Comparison of ENCODE assay signal across 10 mouse cellular contexts in the genomic region with DNA sequence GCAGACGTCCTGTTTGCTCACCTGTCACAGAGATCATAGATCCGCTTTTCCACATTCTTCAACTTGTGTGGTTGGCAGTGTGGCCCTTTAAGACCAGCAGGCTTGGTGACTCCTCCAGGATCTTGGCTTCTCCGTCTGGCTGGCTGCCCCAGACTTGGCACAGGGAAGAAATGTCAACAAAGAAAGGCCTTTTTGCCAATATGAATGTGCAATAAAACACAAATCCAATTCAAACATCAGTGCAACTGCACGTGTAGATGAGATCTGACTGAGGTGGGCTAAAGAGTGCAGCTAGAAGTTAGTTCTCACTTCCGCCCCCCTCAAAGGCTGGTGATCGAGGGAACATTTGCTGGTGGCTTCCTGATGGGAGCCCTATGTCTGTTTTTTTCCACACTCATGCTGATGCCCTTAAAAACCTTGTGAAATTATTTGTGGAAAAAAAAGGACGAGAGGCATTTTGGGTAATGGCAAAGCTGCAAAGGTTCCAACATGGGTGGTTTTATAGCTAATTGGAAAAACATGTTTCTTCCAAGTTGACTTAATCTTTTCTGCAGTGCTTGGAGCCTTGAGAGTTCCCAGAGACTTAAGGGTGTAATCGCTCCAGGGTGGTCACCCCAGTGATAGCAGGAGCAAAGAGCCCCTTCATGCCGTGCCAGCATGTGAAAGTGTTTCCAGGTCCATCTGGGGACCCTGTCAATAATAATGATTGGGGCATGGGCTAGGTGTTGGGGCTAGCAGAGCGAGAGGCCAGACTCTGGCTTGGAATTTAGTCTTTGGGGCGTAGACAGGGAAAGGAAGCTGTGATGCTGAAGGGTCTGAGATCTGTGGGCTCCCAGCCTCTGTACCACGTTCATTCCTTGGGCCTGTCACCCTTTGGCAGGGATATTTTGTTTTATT. TPM values are rescaled to one million over a fixed set of nuclear protein-coding genes. Genes with fewer than 3 reads are reported as not detected.
DNase-seq lines count a peak whose midpoint lies in the region; ATAC-seq lines count a peak whose summit lies in the region.
"Had no signal": no experiment of that assay in that cellular context is flagged by ENCODE, and none has a peak within 500 bp of the region (broad histone marks: within the 10 kb centered on the region; RNA-seq: fewer than 3 reads in every experiment).

No protein-coding gene starts in this region.

- 0 out of 2 replicates have a peak overlapping the region, but pooled peaks have one; percentile 1 for H3K27ac ChIP-seq in hindbrain, embryonic 12.5 days
- H3K27ac ChIP-seq in hindbrain, embryonic 11.5 days (ENCODE audit: low read depth, low read length): no peak overlapping the region

- ATAC-seq in hindbrain, embryonic 12.5 days (ENCODE audit: low FRiP score): no peak
- ATAC-seq in hindbrain, embryonic 11.5 days (ENCODE audit: low FRiP score): no peak
- ATAC-seq in granulocyte monocyte progenitor cell, adult 5-6 weeks (replicated peaks; ENCODE audit: poor library complexity, severe bottlenecking): no peak

- no peaks in the 10 kb centered on the region for H3K36me3 ChIP-seq in hindbrain, embryonic 12.5 days
- H3K36me3 ChIP-seq in hindbrain, embryonic 11.5 days (ENCODE audit: control insufficient read depth, insufficient read depth, low read length): no peaks in the 10 kb centered on the region

- DNase-seq in hindbrain, embryonic 11.5 days (ENCODE audit: low spot score): no peak
- DNase-seq in brain, adult 2 months (ENCODE audit: low read depth, low spot score): peak; percentile 89
- peak; percentile 61 for DNase-seq in gastrocnemius, adult 18-20 months (ENCODE audit: low spot score)
- DNase-seq in kidney, postnatal 36 days: peak; percentile 79 to 85
- DNase-seq in lung, postnatal 36 days: peak; percentile 90
- DNase-seq in thymus, adult 18-20 months: no peak

- H3K9me3 ChIP-seq in hindbrain, embryonic 12.5 days (replicated peaks): no peaks in the 10 kb centered on the region
- no peaks in the 10 kb centered on the region for H3K9me3 ChIP-seq in hindbrain, embryonic 11.5 days (ENCODE audit: control insufficient read depth, low read length)
- H3K9me3 ChIP-seq: G1E had no signal

- no peaks in the 10 kb centered on the region for H3K27me3 ChIP-seq in hindbrain, embryonic 12.5 days
- H3K27me3 ChIP-seq in hindbrain, embryonic 11.5 days (ENCODE audit: control insufficient read depth, insufficient read depth, low read length): no peaks in the 10 kb centered on the region

- 68% methylated on average over 12 of the region's 12 CpGs for WGBS in hindbrain, embryonic 12.5 days
- WGBS in hindbrain, embryonic 11.5 days: 70% methylated on average over 12 of the region's 12 CpGs

- no peak overlapping the region for H3K4me3 ChIP-seq in hindbrain, embryonic 12.5 days
- H3K4me3 ChIP-seq in hindbrain, embryonic 11.5 days (ENCODE audit: low read depth, low read length): no peak overlapping the region

- no peak overlapping the region for H3K9ac ChIP-seq in hindbrain, embryonic 12.5 days
- no peak overlapping the region for H3K9ac ChIP-seq in hindbrain, embryonic 11.5 days (ENCODE audit: low read depth, low read length)

- no peak overlapping the region for H3K4me2 ChIP-seq in hindbrain, embryonic 12.5 days (replicated peaks)
- no peak overlapping the region for H3K4me2 ChIP-seq in hindbrain, embryonic 11.5 days (replicated peaks; ENCODE audit: low read depth, low read length)

- peaks cover 13% of the 10 kb centered on the region for H3K4me1 ChIP-seq in hindbrain, embryonic 12.5 days
- no peaks in the 10 kb centered on the region for H3K4me1 ChIP-seq in hindbrain, embryonic 11.5 days (replicated peaks; ENCODE audit: control insufficient read depth, insufficient read depth, low read length)

RNA-seq across cellular contexts. Expression of gene Rmi2, which starts 15.4 kb away (rescaled TPM):
- polyA plus RNA-seq in hindbrain, embryonic 12.5 days (2016; fragmentation: Nextera tagmentation; extraction: Ambion mirVana): 2.1 and 2.2 TPM in 2 replicates
- polyA plus RNA-seq in hindbrain, embryonic 11.5 days (2014; fragmentation: Nextera tagmentation; extraction: Ambion mirVana): 1.8 and 2.6 TPM in 2 replicates
- 1 to 10 TPM in 1 of 2 experiments, under 1 TPM in 1; 0.95 to 1.5 TPM for total RNA-seq in gastrocnemius, adult 18-20 months (2021)
- total RNA-seq in granulocyte monocyte progenitor cell, adult 5-6 weeks (2014; fragmentation: Nextera tagmentation): 10.5 and 13.9 TPM in 2 replicates
- total RNA-seq in granulocyte monocyte progenitor cell, adult 5-6 weeks (2017): 5.4 and 5.5 TPM in 2 replicates

RNA-seq across cellular contexts. Expression of gene Gm11172, which starts 37.5 kb away (rescaled TPM):
- polyA plus RNA-seq in hindbrain, embryonic 12.5 days (2016; fragmentation: Nextera tagmentation; extraction: Ambion mirVana): not detected in 2 replicates
- not detected in 2 replicates for polyA plus RNA-seq in hindbrain, embryonic 11.5 days (2014; fragmentation: Nextera tagmentation; extraction: Ambion mirVana)
- total RNA-seq in gastrocnemius, adult 18-20 months (2021): not detected
- not detected in 2 replicates for total RNA-seq in granulocyte monocyte progenitor cell, adult 5-6 weeks (2014; fragmentation: Nextera tagmentation)
- total RNA-seq in granulocyte monocyte progenitor cell, adult 5-6 weeks (2017): not detected in 2 replicates
- total RNA-seq: G1E; gastrocnemius, adult 8-10 months had no signal
- polyA plus RNA-seq: G1E had no signal

RNA-seq across cellular contexts. Expression of gene Prm1, which starts 44.6 kb away (rescaled TPM):
- 0.57 TPM in 1 of 2 replicates, not detected in the other for polyA plus RNA-seq in hindbrain, embryonic 12.5 days (2016; fragmentation: Nextera tagmentation; extraction: Ambion mirVana)
- not detected in 2 replicates for polyA plus RNA-seq in hindbrain, embryonic 11.5 days (2014; fragmentation: Nextera tagmentation; extraction: Ambion mirVana)
- total RNA-seq in gastrocnemius, adult 18-20 months (2021): not detected
- not detected in 2 replicates for total RNA-seq in granulocyte monocyte progenitor cell, adult 5-6 weeks (2014; fragmentation: Nextera tagmentation)
- total RNA-seq in granulocyte monocyte progenitor cell, adult 5-6 weeks (2017): not detected in 2 replicates
- total RNA-seq: G1E; gastrocnemius, adult 8-10 months had no signal
- polyA plus RNA-seq: G1E had no signal

RNA-seq across cellular contexts. Expression of gene Prm2, which starts 54.3 kb away (rescaled TPM):
- not detected in 2 replicates for polyA plus RNA-seq in hindbrain, embryonic 12.5 days (2016; fragmentation: Nextera tagmentation; extraction: Ambion mirVana)
- polyA plus RNA-seq in hindbrain, embryonic 11.5 days (2014; fragmentation: Nextera tagmentation; extraction: Ambion mirVana): not detected in 2 replicates
- not detected for total RNA-seq in gastrocnemius, adult 18-20 months (2021)
- not detected in 2 replicates for total RNA-seq in granulocyte monocyte progenitor cell, adult 5-6 weeks (2014; fragmentation: Nextera tagmentation)
- total RNA-seq in granulocyte monocyte progenitor cell, adult 5-6 weeks (2017): not detected in 2 replicates
- total RNA-seq: gastrocnemius, adult 8-10 months had no signal
- polyA plus RNA-seq: G1E had no signal

RNA-seq across cellular contexts. Expression of gene Prm3, which starts 59.5 kb away (rescaled TPM):
- not detected in 2 replicates for polyA plus RNA-seq in hindbrain, embryonic 12.5 days (2016; fragmentation: Nextera tagmentation; extraction: Ambion mirVana)
- not detected in 2 replicates for polyA plus RNA-seq in hindbrain, embryonic 11.5 days (2014; fragmentation: Nextera tagmentation; extraction: Ambion mirVana)
- not detected for total RNA-seq in gastrocnemius, adult 18-20 months (2021)
- not detected in 2 replicates for total RNA-seq in granulocyte monocyte progenitor cell, adult 5-6 weeks (2014; fragmentation: Nextera tagmentation)
- total RNA-seq in granulocyte monocyte progenitor cell, adult 5-6 weeks (2017): not detected in 2 replicates
- total RNA-seq: G1E; gastrocnemius, adult 8-10 months had no signal
- polyA plus RNA-seq: G1E had no signal

Comparison
In these comparisons a context has a peak if more than half of its experiments do, and no peak if none do; other contexts are left out.
1. DNase-seq: peak in brain, adult 2 months (single experiment), gastrocnemius, adult 18-20 months (single experiment), kidney, postnatal 36 days (2 of 2) and lung, postnatal 36 days (single experiment); none in hindbrain, embryonic 11.5 days (single experiment) and thymus, adult 18-20 months (0 of 2).